Mouse (Mus musculus) granulocyte monocyte progenitor cell, adult 5-6 weeks (primary cell): ENCODE measurements around the gene Pcsk2. TPM values are rescaled to one million over a fixed set of nuclear protein-coding genes. Genes with fewer than 3 reads are reported as not detected.

Experiments used
- ATAC-seq: replicated peaks from 2 replicates; pipeline ENCODE4 v1.8.0; 2016; ENCODE audit warnings: mild to moderate bottlenecking, moderate TSS enrichment, inconsistent platforms; ENCODE audit not compliant: poor library complexity, severe bottlenecking
- total RNA-seq, 2 experiments: library from RNA; stranded (forward) in 1 of 2; stranded (reverse) in 1 of 2; fragments of 200-712, 200-1000 nt in 1 of 2; fragments of >200 nt in 1 of 2; fragmentation: Nextera tagmentation in 1 of 2; gene quantifications; 2 replicates each; pipeline ENCODE4 v1.2.3; 2014 to 2017

Gene Pcsk2
- total RNA-seq, 2 experiments from 2014 or later, result not detected

GRCm38 (mm10) chr2:143724101-143724500 is 178.1 kb downstream of the Pcsk2 start:
- ATAC-seq, result no peak

GRCm38 (mm10) chr2:143724720-143725119 is 178.8 kb downstream of the Pcsk2 start:
- ATAC-seq, result no peak

- no peak for ATAC-seq
These were observed 186.5 kb downstream of the Pcsk2 start for GRCm38 (mm10) chr2:143732501-143732900.

- no peak for ATAC-seq
These were observed 189.5 kb downstream of the Pcsk2 start for GRCm38 (mm10) chr2:143735442-143735841.

- no peak for ATAC-seq
These were observed 193.7 kb downstream of the Pcsk2 start for GRCm38 (mm10) chr2:143739475-143740226.

GRCm38 (mm10) chr2:143742436-143742835 is 196.5 kb downstream of the Pcsk2 start:
- no peak for ATAC-seq

GRCm38 (mm10) chr2:143743081-143743480 is 197.1 kb downstream of the Pcsk2 start:
- ATAC-seq, result no peak

GRCm38 (mm10) chr2:143752051-143752788 is 206.3 kb downstream of the Pcsk2 start:
- ATAC-seq, result no peak

GRCm38 (mm10) chr2:143776448-143776847 is 230.5 kb downstream of the Pcsk2 start:
- no peak; the same call in 1 of the 2 replicates for ATAC-seq

- ATAC-seq, result no peak
These were observed 234.4 kb downstream of the Pcsk2 start for GRCm38 (mm10) chr2:143780310-143780709.

- ATAC-seq, result no peak
These were observed 244.0 kb downstream of the Pcsk2 start for GRCm38 (mm10) chr2:143789911-143790310.

- no peak for ATAC-seq
These were observed 249.9 kb downstream of the Pcsk2 start for GRCm38 (mm10) chr2:143795858-143796257.

GRCm38 (mm10) chr2:143796335-143797013 is 250.5 kb downstream of the Pcsk2 start:
- no peak for ATAC-seq

- no peak for ATAC-seq
These were observed 255.1 kb downstream of the Pcsk2 start for GRCm38 (mm10) chr2:143801097-143801496.

- ATAC-seq, result no peak
These were observed 260.4 kb downstream of the Pcsk2 start for GRCm38 (mm10) chr2:143806140-143806923.

- no peak for ATAC-seq
These were observed 261.1 kb downstream of the Pcsk2 start for GRCm38 (mm10) chr2:143806924-143807664.

- ATAC-seq, result no peak
These were observed 262.8 kb downstream of the Pcsk2 start for GRCm38 (mm10) chr2:143808789-143809188.

- ATAC-seq, result no peak
These were observed 266.3 kb downstream of the Pcsk2 start for GRCm38 (mm10) chr2:143812262-143812661.

- ATAC-seq, result no peak
These were observed 267.5 kb downstream of the Pcsk2 start for GRCm38 (mm10) chr2:143813461-143813860.

- no peak for ATAC-seq
These were observed 285.7 kb downstream of the Pcsk2 start for GRCm38 (mm10) chr2:143831645-143832044.
